Mouse (Mus musculus): ENCODE data around the gene Ate1. TPM values are rescaled to one million over a fixed set of nuclear protein-coding genes. Genes with fewer than 3 reads are reported as not detected.
"Not testable (repeated sequence)": the region's sequence is repeated elsewhere in the genome, so short reads cannot be mapped to it uniquely, and the experiment has no call there.

Gene Ate1
- 10 to 100 TPM; 43.5 to 45.0 TPM for total RNA-seq (2021)
- long read RNA-seq, experiment 1, full-length matches to known transcripts: 12 of 23 reads
- long read RNA-seq, experiment 1, partial matches to known transcripts: 3 of 23 reads
- long read RNA-seq, experiment 1, other reads (novel, unspliced or antisense): 8 of 23 reads
- long read RNA-seq, experiment 2, full-length matches to known transcripts: 8 of 10 reads
- long read RNA-seq, experiment 2, partial matches to known transcripts: 0 of 10 reads
- long read RNA-seq, experiment 2, other reads (novel, unspliced or antisense): 2 of 10 reads

DNA sequence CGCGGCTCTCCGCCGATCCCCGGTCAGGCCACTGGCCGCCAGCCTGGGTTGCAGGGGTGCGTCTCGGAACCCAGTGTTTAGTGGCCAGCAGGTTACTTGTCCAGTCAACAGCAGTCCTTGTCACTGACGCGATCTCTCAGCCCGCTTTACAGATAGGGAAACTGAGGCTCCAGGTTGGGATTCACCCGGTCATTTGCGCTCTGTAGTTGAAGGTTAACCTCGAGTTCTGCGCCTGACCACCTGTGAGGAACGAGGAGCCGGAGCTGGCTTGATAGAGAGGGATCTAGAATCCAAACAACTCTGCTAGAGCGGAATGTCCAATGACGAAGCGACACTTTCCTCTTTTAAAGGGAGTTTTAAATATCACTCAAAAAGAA lies at the start of gene Ate1:
Ate1 (minus strand) TSS at position 321 of the 377 bp plus-strand sequence.
- DNase-seq: no peak

DNA sequence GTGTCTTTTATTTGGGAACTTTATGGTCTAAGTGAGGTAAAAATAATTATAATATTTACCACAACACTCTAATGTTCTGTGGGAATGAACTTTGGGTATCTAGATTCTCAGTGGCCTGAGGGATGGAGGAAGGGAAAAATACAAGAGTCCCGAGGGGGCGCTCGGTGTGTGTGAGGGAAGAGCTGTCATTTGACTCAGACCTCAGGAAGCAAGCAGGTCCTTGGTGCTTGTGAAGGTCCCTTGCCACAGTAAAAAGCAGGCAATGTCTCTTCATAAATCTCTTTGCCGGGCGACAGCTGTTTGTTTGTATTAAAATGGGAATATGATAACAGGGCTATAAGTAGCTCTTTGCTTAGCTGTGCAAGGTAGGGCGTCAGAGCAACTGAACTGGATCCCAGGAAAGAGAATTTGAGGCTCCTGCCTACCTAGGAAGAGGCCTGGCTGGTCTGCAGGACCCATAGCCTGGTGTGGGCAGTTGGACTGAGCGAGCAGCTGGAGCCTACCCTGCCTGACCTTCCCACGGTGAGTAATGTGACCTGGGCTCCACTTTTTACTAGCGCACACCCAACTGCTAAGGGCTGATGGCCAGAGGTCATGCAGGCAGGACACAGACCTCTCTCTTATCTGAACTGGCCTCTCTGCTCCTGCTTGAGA lies 48.7 kb upstream of the Ate1 start:
- DNase-seq: peak; percentile 59 to 69

DNA sequence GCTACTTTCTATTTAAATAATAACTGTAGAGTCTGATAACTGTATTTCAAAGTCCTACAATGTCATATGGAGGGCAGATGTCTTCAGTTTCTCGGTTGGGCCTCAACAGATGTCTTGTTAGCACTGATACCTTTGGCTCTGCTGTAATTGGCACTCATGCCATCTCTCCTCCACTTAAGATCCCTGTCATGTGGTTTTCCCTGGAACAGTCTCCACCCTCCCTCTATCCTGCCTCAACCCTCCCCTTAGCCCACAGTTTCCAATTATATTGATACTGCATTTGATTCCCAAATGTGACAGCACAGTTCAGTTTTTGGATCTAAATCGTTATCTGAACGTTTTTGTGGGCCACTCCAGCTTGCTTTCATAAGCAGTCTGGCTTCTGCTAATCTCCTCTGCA lies 44.4 kb upstream of the Ate1 start:
- DNase-seq: no peak

DNA sequence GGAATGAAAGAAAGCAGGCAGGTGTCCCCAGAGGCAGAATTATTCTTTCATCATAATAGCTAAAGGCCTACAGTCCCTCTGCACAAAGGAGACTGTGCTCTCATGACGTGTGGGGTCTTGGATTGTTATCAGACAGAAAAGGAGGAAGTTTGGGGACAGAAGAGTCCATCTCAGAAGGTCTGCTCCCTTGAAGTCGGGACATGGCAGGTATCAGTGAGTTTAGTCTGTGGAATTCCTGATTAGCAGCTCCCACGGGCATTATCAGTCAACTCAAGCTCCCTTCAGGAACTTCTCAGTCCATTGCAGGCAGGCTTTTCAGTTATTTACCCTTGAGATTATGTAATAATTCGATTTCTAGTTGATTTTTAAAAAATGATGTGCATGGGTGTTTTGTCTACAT lies 43.7 kb upstream of the Ate1 start:
- DNase-seq: no peak

DNA sequence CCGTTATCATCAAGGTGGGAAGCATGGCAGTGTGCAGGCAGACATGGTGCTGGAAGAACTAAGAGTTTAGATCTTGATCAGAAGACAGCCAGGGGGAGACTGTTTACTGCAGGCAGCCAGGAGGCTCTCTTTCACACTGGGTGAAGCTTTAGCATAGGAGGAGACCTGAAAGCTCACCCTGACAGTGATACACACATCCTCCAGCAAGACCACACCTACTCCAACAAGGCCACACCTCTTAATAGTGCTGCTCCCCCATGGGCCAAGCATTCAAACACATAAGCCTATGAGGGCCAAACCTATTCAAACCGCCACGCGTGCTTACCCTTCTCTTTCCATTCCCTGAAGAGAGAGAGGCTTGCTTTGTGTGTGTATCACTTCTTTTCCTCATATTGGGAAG lies 43.1 kb upstream of the Ate1 start:
- DNase-seq: no peak

DNA sequence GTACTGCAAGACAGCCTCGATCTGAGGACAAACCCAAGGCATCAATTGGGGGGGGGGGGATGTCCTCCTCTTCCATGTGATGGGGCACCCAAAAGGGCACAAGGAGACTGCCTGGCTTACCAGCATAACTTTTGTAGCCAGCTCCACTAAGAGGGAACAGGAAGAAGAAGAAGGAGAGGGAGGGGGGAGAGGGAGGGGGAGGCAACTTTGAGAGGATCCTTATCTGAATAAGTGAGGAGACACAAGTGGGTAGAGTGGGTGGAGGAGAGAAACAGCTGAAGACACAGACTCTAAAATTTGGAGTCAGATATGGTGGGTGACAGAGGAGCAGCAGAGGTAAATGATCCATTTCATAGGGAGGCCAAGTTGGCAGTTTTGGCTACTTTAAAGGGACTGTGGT lies 40.8 kb upstream of the Ate1 start:
- no peak for DNase-seq

DNA sequence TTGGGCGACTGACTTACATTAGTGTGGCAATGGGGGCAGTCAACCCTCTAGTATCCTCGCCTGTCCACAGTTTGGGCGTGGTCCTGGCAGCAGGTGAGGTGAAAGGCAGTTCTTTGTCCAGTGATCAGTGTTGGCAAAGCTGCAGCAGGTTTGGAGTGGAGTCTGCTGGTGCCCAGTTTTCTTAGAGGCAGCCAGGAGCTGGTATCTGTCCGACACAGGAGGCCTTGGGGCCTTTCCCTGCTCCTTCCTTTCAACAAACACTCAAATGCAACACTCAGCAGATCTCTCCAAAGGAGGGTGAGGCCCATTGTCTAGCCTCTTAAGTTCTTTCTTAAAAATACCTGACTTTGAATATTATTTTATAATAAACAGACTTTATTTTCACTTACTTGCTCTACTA lies 38.4 kb upstream of the Ate1 start:
- DNase-seq: no peak

DNA sequence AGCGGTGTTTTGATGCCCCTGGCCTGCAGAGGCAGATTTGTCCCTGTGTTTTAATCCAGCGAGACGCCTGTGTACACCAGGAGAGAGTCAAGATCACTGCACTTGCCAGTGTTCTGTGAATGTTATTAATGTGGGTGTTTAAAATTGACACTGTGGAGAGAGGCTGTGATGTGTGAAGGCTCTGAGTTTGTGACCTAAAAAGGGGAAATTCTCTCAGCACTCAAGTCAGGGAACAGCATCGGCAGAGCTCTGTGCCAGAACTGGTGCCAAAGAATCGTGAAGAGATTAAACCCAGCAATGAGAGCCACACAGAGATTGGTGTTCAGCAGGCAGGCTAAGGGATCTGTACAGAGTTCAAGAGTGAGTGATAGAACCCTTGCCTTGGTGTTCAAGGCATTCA lies 35.4 kb upstream of the Ate1 start:
- DNase-seq: no peak

DNA sequence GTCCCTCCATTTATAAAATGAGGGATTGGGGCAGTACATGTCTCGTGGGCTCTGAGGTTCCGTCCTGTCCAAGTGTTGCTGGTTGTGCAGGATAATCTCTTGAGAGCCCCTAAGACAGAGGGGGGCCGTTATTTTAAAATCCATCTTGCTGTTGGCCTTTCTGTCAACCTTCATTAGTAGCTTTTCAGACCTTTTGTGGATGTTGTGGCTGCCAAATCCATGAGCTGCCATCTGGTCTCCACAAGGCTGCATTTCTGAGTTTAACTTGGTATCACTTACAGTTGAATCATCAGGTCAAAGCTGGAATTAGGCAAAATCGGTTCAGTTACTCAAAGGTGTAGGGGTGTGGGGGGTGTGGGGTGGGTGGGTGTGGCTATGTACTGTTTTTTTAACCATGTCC lies 33.2 kb upstream of the Ate1 start:
- no peak for DNase-seq

DNA sequence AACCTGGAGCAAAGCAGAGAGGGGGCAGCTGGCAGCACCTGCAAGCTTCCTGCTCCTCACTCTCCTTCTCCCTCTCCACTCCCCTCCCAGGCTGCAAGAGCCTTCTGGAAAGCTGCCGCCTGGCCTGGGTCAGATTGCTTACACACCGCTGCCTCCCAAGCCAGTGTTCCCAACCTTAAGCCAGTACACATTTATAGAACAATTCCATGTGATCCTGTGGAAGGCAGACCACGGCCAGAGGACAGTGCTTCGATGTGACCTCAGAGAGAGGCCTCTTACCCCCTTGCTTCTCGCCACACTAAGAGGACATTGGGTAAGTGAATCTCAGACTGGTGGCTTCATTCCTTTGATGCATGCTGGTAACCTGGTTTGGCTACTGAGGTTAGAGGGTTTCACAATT lies 32.6 kb upstream of the Ate1 start:
- DNase-seq: no peak

DNA sequence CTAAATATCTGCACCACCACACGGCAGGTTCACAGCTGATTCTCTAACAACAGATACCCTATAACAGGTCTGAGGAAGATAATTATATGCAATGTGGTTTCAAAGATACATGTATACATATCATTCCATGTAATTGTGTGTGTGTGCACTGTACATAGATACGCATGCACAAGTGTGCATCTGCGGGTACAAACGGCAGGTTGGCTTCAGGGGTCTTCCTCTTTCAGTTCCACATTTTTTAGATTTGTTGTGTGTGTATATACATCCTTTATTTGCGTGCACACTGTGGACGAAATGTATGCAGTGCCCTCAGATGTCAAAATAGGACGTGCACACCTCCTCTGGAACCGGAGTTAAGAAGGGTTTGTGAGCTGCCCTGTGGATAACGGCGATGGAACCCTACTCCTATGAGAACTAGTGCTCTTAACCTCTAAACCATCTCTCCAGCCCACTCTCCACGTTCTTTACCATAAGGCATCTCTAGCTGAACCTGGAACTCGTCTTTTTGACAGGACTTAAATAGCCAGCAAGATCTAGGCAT lies 27.5 kb upstream of the Ate1 start:
- DNase-seq: no peak

DNA sequence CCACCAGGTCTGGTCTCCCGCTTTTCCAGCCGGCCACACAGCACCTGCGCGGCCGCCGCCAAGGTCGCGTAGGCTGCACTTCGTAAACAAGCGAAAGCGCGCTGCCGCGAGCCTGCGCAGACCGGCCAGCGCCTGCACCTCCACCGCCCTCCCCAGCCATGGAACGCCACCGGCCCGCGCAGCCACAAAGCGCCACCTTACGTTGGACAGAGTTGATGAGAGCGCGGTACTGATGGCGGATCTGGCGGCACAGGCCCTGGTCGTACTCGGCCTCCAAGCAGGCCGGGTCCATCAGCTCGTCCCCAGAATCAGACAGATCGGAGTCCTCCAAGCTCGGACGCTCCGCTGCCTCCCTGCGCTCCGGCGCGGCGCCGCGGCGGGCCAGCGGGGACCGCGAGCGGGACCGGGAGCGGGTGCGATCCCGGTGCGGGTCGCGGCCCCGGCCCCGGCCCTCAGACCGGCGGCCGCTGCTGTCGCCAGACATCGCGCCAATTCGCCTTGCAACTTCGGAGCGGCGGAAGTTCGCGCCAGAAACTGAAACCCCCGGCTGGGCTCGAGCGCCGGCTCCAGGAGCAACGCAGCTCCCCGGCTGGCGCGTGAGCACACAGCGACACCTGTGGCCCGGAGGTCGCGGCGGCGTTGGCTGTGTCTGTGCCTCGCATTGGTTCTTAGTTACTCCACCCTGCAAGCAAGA lies 26.8 kb upstream of the Ate1 start:
- DNase-seq: peak; percentile 95 to 96

DNA sequence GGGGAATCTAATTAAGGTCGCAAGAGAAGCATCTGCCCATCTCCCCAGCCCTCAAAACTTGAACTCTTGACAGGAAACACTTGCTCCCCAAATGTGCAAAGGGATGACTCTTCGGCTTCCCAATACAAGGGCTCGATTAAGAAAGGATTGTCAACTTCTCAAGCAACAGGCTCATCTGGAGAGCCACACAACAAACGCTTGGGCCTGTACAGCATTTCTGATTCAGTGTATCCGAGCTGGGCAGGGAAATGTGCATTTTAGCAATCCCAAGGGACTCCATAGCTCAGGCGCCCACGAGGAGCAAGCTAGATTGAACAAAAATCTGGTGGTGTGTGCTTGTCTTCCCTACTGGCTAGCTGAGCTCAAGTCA lies 26.2 kb upstream of the Ate1 start:
- no peak for DNase-seq

DNA sequence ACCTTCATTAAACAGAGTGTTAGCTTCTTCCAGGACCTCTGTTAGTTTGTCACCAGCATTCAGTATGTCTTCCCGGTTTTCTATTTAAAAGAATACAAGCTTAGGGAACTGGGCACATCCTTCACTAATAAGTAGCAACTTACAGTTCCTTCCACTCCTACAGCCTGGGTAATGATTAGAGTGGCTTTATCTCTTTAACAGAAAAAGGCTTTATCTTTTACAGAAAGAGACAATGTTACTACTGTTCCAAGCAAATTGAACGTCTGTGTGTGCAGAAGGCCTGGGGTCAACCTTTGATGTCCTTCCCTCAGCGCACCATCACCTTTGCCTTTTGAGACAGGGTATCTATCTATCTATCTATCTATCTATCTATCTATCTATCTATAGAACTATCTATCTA lies 25.7 kb upstream of the Ate1 start:
- DNase-seq: no peak

DNA sequence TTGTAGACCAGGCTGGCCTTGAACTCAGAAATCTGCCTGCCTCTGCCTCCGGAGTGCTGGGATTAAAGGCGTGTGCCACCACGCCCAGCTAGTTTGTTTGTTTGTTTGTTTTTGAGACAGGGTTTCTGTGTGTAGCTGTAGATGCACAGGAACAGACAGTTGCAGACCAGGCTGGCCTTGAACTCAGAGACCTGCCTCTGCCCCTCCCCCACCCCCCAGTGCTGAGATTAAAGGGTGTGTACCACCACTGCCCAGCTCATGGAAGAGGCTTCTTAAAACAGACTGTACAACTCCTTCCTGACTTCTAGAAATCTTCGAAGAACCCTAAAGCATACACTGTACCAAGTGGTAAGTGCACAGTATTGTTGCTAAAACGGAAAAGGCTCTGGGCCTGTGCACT lies 25.2 kb upstream of the Ate1 start:
- DNase-seq: no peak

DNA sequence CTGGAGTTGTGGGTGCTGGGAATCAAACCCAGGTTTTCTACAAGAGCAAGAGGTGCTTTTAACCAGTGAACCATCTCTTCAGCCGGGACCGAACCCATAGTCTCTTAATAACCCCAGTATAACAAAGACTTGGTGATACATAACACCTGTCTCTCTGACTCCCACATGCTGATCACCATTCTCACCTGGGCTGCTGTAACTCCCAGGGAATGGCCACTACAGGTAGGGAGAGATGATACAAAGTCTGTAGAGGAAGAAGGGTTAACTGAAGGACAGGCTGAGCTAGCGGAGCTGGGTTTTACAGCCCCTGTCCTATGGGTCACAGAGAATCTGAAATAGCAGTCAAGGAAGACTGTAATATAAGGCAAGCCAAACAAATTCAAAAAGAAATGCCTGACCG lies 23.0 kb upstream of the Ate1 start:
- no peak for DNase-seq

DNA sequence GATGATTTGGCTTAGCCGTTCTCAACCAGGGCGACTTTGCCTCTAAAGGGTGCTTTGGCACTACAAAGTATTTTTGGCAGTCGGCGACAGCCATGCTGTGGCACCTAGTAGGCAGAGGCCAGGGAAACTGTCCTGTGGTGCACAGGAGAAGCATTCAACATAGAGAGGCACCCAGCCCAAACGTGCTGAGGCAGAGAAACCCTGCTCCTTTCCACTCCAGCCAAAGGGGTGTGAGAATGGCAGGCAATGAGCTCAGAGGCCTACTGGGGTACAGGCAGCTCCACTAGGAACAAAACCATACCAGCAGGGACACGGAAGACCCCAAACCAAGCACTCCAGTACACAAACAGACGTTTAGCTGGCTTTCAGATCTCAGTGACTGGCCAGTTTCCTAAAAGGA lies 20.0 kb upstream of the Ate1 start:
- no peak for DNase-seq

DNA sequence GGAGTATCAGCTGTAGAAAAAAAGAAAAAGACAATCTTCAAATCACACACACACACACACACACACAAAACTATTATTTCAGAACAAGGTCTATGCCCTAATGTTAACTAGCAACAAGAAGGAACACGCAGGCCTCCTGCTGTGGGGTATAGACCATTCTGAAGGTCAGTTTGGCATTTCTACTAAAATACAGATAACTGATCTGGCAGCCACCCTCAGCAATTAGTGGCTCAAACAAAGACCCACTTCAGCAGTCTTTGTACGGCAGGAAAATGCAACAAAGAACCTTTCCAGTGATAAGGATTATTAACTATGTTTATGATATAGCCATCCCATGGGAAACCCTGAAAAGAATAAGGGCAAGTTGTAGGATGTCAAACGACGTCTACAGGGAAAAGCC lies 16.9 kb upstream of the Ate1 start:
- no peak for DNase-seq

DNA sequence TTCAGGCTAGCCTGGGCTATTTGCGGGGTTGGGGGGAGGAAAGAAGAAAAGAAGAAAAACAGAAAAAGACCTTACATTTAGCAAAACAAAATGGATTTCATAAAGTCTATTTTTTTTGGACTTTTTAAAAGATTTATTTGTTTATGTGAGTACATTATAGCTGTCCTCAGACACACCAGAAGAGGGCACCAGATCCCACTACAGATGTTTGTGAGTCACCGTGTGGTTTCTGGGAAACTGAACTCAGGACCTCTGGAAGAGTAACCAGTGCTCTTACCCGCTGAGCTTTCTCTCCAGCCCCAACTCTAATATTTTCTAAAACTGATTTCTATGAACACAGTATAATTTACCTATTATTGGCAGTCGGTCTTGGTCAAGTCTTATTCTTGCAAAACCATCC lies 15.0 kb upstream of the Ate1 start:
- DNase-seq: no peak

DNA sequence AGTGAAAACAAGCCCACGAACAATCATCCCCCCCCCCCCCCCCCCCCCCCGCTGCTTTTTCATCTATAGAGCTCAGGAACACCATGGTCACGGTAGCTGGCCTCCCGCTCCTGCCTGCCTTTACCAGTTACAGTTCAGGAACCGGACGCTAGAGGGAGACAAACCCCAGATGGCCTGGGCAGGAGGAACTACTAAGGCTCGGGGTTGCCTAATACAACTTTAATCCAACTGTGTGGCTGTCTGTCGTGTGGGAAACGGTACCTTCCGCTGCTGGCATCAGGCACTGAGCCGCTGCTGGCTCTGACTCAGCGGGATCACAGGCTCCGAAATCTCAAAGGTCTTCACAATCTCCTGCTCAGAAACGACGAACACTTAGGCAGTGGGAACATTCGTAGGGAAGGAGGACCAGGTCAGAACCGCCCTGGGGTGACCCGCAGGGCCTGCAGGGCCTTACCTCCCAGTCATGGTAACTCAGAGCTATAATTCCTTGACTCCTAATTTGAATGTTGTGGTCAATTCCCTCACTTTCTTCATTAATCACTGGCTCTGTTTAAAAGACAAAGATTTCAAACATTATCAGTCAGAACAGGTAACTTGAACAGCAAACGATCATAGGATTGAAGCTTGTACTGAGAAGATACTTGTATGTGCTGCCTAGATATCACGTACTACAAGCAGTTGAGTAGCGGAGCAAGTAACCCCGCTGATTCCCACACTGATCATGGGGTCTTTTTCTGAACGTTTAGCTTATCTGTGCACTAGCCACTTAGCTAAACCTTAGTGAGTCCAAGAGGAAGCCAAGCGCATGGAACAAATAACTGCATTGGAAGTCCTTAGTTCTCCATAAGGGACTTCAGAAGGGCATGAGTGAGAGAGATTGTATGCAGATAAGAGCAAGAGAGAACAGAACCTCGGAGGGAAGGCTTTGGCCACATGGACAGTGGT lies 13.4 kb upstream of the Ate1 start:
- DNase-seq: peak; percentile 93

DNA sequence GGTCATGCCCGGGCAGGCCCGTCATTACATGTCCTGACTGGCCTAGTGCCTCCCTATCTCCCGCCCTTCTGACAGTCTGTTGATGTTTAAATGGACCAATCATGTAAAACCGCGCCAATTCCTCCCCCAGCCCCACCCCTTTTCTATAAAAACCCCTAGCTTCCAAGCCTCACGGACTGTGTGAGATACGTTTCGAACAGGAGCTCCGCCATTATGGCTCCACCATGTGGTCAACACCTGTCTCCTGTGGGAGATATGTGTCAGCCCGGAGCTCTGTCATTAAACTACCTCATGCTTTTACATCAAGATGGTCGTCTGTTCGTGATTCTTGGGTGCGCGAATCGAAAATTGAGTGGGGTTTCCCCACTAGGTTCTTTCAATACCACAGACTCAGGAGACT lies 11.0 kb upstream of the Ate1 start:
- not testable (repeated sequence) for DNase-seq

DNA sequence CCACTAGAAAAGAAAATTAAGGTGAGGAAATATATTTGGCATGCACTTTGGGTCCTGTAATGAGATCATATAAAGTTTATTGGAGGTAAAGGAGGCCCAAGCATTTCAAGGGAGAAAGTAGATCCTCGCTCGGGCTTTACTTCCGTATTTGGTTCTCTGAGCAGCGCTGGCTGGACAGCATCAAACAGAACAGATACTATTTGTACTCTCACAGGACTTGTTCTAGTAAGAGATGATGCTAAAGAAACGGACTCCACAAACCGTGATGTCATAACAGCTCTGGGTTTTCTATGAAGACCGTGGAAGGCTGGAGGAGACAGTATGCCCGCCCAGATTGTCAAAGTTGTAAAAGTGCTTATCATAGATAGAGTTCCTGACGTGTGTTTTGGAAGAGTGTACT lies 7.1 kb upstream of the Ate1 start:
- no peak for DNase-seq

Data from adrenal gland, postnatal 36 days (tissue).